Mouse (Mus musculus) G1E (cell line): ENCODE measurements at regions not wholly inside any gene's neighbourhood (a gene's known extent, or its start where the extent isn't known, plus 50 kb on each side); places are given as distances from the start of the nearest gene placed in this dataset.

ENCODE experiments used
- CTCF ChIP-seq: IDR thresholded peaks from 2 replicates; pipeline ENCODE4 v1.5.1; 2012; ENCODE audit warnings: low read depth, low read length, inconsistent platforms, mixed read lengths
- GATA1 ChIP-seq: IDR thresholded peaks from 2 replicates; pipeline ENCODE4 v1.6.1; 2012; ENCODE audit warnings: borderline replicate concordance, low read length, inconsistent platforms, mixed read lengths
- GATA2 ChIP-seq: IDR thresholded peaks from 2 replicates; pipeline ENCODE4 v1.6.1; 2012; ENCODE audit warnings: low read depth, low read length, inconsistent platforms, borderline replicate concordance
- POLR2AphosphoS5 ChIP-seq: IDR thresholded peaks from 2 replicates; pipeline ENCODE4 v1.6.1; 2012; ENCODE audit warnings: low read depth, low read length, inconsistent platforms; ENCODE audit not compliant: insufficient replicate concordance
- TAL1 ChIP-seq: conservative IDR thresholded peaks from 2 replicates; pipeline ENCODE4 v1.6.1; 2012; ENCODE audit warnings: low read depth, low read length, inconsistent platforms, mixed read lengths

- TF ChIP-seq GATA2 (no peak), CTCF (no peak), POLR2AphosphoS5 (no peak), TAL1 (no peak), GATA1 (no peak)
Observed at GRCm38 (mm10) chr17:61248411-61248810, 1632.7 kb downstream of the Efna5 start.
